Mouse (Mus musculus) left cerebral cortex, adult 9 months (tissue): Measurements from ENCODE around the gene Ubxn2a.
A peak's percentile ranks its signal among the peaks of the same experiment; 100 is the strongest.
"Not testable (repeated sequence)": the region's sequence is repeated elsewhere in the genome, so short reads cannot be mapped to it uniquely, and the experiment has no call there.

ENCODE experiments used
- DNase-seq, 2 experiments: peaks; one replicate each; pipeline ENCODE4 v3.0.0; 2022; ENCODE audit warnings: low spot score in 2 of 2

The Ubxn2a gene

DNA sequence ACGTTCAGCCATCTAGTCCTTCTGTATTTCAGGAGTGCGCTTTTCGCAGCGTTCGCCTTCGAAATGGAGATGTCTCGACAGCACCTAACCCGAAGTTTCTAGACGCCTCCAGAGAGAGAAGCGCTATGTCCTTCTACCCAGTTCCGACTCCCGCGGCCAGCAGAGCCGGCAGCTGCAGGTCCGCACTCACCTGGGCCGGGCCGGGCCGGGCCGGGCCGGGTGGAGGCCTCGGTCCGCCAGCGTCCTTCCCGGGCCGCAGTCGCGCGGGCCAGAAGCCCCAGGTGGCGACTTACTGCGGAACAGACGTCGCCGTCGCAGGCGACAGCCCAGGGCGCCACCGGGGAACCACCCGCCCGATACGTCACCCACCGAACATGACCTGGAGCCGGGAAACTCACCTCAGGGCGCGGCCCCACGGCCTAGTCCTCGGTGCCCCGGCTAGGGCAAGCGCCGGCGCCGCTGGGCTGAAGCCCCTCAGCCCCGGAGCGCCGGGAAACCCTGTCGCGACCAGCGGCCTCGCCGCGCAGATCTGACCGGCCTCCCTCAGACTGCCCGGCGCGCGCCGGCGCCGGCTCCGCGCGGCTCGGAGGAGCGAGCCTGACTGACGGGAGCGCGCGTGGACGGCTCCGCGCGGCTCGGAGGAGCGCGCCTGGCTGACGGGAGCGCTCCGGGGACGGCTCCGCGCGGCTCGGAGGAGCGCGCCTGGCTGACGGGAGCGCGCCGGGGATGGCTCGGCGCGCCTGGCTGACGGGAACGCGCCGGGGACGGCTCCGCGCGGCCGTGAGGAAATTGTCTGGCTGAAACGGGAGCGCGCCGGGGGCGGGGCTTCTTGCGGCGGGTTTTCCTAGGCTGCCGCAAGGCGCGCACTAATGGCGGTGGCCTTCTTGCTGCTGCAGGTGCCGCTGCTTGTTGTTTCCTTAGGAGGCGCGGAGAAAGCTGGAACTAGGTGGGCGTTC lies at the start of gene Ubxn2a:
Gene Ubxn2a (minus strand): TSS at position 755 of the 956 bp plus-strand sequence.
- DNase-seq = peak; percentile 77 to 92

GRCm38 (mm10) chr12:4953156-4953555 lies 45.7 kb upstream of the Ubxn2a start:
- peak in 1 of 2 experiments; percentile 42 for DNase-seq

- DNase-seq = no peak
These were observed 44.8 kb upstream of the Ubxn2a start for GRCm38 (mm10) chr12:4952272-4952671.

DNA sequence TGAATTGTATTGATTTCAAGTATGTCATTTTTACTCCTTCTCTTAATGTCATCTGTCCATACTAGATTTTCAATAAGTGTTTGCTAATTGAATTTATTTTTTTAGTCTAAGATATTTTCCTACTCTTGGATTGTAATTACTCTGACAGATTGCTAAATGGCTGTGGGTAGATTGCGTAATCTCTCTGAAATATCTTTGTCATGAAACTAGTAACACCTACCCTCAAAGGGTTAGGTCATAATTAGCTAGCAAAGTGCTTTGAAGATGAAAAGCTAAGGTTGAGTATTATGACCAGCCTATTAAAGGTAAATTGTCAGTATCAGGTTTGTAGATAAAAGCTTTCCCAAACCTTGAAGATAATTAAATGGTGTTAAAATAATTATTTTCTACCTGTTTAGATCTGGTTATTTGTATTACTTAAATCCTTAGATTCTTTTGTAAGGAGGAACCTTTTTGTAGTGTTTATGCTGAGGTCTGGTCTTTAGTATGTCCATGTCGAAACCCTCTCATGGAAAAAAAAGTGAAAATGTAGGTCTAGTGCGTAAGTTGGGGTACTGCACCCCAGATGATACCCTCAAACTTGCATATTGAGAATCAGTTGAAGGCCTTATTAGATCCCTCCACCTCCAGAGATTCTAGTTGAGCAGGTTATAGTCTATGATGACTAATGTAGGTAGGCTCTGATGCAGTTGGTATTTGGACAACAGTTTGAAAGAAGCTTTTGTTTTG lies 23.5 kb upstream of the Ubxn2a start:
- no peak for DNase-seq

DNA sequence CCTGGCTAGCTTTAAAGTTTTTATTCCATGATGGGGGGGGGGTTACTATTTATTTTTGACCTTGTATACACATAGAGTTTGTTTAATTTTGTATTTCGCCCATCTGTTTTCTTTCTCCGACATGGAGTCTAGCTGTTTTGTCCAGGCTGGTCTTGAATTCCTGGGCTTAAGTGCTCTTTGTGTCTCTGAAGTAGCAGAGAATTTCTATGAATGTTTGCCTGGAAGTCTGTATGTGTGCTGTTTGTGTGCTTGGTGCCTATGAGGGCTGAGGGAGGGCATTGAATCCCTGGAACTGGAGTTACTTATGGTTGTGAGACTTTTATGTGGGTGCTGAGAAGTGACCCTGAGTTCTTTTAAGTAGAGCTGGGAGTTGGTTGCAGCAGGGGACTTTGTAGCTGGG lies 20.7 kb upstream of the Ubxn2a start:
- no peak for DNase-seq

DNA sequence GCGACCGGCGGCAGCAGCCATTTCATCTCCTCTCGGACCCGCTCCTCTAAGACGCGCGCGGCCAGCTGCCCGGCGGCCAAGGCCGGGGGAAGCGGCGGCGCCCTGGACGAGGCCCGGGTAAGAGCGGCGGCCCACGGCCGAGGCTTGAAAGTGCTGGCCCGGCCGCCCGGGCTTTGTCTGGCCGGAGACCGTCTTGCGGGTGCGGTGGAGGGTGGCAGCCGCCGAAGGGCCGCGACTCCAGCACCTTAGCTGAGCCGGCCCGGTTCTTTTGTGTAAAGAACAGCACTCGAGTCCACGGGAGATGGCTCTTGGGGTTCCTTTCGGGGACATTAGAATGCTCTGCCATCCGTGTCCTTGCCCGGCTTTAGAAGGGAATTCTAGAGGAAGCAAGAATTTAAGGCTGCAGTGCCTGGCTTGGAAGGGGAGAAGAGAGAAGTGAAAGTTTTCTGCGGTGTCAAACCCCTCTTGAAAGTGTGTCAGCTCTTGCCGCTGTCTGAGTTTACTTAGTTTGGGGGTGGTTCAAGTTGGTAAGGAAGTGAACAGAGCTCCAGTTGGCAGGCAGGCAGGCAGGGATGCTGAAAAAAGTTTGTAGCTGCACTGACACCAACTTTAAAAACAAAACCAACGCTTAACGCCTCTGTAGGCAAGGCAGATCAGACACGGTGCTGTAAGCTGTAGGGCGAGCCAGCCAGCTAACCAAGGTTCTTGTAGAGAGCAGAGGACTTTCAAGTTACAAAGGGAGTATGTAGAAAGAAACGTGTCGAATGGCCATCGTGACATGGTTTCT lies 10.5 kb upstream of the Ubxn2a start:
- DNase-seq = peak; percentile 13 to 50

DNA sequence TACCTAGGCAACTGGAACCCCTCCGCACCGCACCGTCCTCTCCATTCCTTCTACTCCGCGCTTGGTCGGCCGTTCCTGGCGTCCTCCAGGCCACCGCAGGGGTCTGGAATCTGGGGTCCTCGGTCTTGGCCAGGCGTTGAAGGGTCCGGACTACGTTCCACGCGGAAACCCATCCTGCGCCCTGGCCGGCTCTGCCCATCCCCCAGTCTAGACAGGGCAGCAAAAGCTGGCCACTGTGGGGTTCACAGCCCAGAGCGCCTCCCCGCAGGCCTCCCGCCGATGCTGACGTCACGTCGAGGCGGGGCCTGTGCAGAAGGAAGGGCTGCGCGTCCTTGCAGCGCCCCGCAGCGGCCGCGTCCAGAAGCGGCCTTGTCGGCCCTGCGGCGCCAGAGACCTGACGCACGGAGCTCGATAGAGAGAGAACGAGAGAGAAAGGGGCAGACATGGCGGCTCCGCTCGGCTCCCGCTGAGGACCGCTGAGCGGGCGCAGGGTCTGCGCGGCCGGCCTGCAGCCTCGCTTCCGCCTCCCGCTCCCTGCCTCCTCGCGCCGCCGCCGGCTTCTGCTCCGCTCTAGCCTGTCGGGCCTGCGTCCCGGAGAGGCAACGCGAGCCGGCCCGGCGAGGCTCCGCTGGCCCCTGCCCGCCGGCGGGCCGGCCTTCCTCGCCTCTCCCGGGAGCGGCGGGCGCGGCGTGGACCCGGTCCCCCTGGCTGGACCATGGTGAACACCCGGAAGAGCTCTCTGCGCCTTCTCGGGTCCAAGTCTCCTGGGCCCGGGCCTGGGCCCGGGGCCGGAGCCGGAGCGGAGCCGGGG lies 9.7 kb upstream of the Ubxn2a start, which contains the start of gene Atad2b:
Gene Atad2b (plus strand): TSS at position 360 of the 811 bp plus-strand sequence.
- DNase-seq = peak; percentile 91 to 97

DNA sequence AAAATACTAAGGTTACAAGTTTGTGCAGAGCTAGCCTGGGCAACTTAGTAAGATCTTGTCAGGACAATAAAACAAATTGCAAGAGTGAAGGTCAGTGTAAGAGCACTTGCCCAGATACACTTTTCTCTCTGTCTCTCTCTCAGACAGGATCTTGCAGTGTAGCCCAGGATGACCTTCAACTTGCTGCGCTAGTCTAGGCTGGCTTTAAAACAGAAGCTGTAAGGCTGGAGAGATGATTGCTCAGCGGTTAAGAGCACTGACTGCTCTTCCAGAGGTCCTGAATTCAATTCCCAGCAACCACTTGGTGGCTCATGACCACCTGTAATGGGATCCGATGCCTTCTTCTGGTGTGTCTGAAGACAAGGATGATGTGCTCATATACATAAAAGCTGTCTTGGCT lies 7.4 kb upstream of the Ubxn2a start:
- DNase-seq = no peak

DNA sequence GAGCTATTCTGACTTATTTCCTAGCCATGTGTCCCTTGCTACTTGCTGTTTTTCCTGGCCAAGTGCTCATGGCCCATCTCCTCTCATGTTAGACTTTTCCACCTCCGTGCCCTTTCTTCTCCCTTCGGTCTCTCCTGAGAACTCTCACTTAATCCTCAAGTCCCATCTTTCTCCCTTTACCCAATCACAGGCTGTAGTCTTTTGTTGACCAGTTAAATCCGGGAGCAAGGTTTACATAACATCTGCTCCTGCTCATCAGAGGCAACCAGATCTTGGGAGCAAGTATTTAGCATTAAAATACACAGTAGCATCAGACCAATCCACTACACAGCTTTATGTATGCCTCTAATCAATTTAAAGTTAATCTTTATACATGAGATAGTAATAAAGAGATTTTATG lies 6.9 kb upstream of the Ubxn2a start:
- DNase-seq = no peak

DNA sequence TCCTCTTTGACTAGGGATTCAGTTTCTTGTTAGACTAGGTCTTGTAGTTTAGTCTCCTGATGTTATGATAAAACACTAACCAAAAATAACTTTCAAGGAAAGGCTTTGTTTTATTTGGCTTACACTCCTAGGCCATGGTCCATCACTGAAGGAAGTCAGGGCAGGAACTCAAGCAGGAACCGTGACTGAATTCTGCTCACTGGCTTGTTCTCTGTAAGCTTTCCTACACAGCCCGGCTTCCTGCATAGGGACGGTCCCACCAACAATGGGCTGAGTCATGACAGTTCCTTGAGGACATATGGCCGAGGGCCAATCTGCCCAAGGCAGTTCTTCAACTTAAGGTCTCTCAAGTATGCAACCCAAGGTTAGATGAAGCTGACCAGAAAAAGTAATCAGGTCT lies 4.2 kb upstream of the Ubxn2a start:
- no peak for DNase-seq

GRCm38 (mm10) chr12:4910496-4910895 lies 3.0 kb upstream of the Ubxn2a start:
- not testable (repeated sequence) for DNase-seq

GRCm38 (mm10) chr12:4908391-4908790 lies 886 bp upstream of the Ubxn2a start:
- no peak for DNase-seq

DNA sequence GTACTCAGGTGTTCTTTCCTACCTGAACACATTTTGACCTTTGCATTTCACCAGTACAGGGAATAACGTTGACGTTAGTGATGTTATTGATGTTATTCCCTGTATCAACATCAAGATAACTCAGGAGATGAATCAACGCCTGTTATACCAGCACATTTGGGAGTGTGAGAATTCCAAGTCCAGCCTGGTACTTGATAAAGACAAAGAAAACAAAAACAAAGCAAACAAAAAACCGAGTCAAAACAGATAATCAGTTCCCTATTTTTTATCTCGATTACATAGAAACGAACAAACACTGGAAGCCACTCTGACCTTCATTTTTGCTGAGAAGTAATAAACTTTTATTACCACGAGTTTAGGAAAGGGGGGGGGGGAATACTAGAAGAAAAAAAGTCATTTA lies 1.0 kb downstream of the Ubxn2a start:
- no peak for DNase-seq

- DNase-seq = no peak
These were observed 1.6 kb downstream of the Ubxn2a start for GRCm38 (mm10) chr12:4905946-4906345.

DNA sequence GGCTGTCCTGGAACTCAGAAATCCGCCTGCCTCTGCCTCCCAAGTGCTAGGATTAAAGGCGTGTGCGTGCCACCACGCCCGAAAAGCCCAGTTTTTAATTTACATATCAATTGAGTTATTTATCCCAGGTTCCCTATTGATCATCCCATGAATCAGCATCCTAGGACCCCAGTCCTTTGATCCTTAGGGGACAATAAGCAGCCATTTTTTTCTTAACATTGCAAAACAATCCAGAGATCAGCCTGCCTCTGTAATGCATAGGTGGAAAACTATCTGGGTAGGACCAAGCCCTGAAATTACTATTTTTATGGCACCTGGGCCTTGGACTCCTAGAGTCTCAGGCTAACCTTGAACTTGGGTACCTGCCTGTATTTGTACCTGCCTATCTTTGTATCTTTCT lies 9.5 kb downstream of the Ubxn2a start:
- DNase-seq = no peak

DNA sequence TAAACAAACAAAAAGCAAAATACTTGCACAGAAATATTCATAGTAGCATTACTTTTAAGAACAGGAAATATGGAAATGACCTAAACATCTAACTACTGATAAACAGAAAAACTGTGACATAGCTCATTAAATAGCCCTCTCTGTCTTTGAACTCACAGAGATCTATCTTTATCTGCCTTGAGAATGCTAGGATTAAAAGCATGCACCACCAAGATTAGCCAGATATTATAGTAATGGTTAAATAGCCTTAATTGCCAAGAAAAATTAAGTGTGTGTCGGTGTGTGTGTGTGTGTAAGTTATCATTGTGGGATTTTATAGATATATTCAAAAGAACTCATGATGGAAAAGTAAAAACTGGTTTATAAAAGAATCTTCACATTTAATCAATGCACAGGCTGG lies 17.6 kb downstream of the Ubxn2a start:
- no peak for DNase-seq

DNA sequence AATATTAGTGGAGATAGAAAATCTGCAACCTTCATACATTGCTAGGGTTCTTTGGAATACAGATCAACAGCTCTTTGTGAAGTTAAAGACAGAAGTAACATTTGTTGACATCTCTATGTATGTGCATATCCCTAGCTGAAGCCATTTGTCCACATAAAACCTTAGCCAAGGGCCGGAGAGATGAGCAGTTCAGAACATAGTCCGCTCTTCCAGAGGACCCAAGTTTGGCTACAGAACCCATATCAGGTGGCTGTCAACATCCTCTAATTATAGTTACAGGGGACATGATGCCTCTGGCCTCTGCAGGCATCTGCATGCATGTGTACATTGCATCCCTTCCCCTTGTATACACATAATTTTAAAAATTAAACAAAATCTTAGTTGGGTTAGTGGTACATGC lies 18.3 kb downstream of the Ubxn2a start:
- DNase-seq = no peak

DNA sequence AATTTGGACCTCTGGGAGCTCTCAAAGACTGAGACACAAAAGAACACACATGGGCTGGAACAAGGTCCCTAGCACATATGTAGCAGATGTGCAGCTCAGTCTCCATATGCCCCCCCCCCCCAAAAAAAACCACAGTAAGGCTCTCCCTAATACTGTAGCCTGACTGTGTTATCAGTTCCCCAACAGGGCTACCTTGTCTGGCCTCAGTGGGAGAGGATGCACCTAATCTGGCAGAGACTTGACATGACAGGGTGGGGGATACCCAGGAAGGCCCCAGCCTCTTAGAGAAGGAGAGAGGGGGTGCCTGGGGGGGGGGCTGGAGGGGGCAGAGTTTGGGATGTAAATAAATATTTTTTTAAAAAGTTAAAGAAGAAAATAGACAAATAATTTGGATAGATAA lies 18.8 kb downstream of the Ubxn2a start:
- no peak for DNase-seq

DNA sequence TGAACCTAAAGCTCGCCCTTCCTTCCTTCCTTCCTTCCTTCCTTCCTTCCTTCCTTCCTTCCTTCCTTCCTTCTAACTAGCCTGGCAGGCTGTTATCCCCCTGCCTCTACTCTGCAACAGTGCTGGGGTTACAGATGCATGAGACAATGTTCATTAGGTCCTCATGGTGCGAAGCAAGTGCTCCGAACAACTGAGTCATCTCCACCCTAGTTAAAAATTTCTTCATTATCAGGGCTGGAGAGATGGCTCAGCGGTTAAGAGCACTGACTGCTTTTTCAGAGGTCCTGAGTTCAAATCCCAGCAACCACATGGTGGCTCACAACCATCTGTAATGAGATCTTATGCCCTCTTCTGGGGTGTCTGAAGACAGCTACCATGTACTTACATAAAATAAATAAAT lies 20.9 kb downstream of the Ubxn2a start:
- DNase-seq = not testable (repeated sequence)

GRCm38 (mm10) chr12:4885062-4885461 lies 22.4 kb downstream of the Ubxn2a start:
- DNase-seq = no peak

GRCm38 (mm10) chr12:4882086-4882485 lies 25.4 kb downstream of the Ubxn2a start:
- no peak for DNase-seq
